Mouse (Mus musculus): Measurements from ENCODE around the gene 3100002H09Rik. TPM values are rescaled to one million over a fixed set of nuclear protein-coding genes. Genes with fewer than 3 reads are reported as not detected.

3100002H09Rik gene
- polyA plus RNA-seq (2014; fragmentation: Nextera tagmentation; extraction: Ambion mirVana): 0.61 and 0.84 TPM in 2 replicates

- WGBS: 76% methylated on average over 2 of the region's 2 CpGs
- no peak for ATAC-seq (ENCODE audit: low FRiP score, low TSS enrichment)
- Histone ChIP-seq H3K9me3 (ENCODE audit: control insufficient read depth, low read length) (no peaks in the 10 kb centered on the region), H3K36me3 (ENCODE audit: control insufficient read depth, insufficient read depth, low read length) (no peaks in the 10 kb centered on the region), H3K4me1 (ENCODE audit: control insufficient read depth, insufficient read depth, low read length) (peaks cover 16% of the 10 kb centered on the region; the same call in 1 of the 2 replicates), H3K27ac (replicated peaks; ENCODE audit: low read depth, low read length) (no peak within 1 kb of the TSS), H3K27me3 (ENCODE audit: control insufficient read depth, insufficient read depth, low read length) (no peaks in the 10 kb centered on the region), H3K9ac (replicated peaks; ENCODE audit: low read length) (no peak within 1 kb of the TSS), H3K4me3 (replicated peaks; ENCODE audit: low read depth, low read length) (no peak within 1 kb of the TSS), H3K4me2 (ENCODE audit: low read length) (no peak within 1 kb of the TSS)
- no peak for DNase-seq
Measured at GRCm38 (mm10) chr4:124610703-124611102, at the start of gene 3100002H09Rik. TSS of gene 3100002H09Rik (minus strand) at chr4:124610803.

- H3K9ac ChIP-seq (replicated peaks; ENCODE audit: low read length): peak overlapping the region; percentile 58
- DNase-seq: peak; percentile 60
- H3K9me3 ChIP-seq (ENCODE audit: control insufficient read depth, low read length): no peaks in the 10 kb centered on the region
- H3K36me3 ChIP-seq (ENCODE audit: control insufficient read depth, insufficient read depth, low read length): no peaks in the 10 kb centered on the region
- ATAC-seq (ENCODE audit: low FRiP score, low TSS enrichment): no peak
- H3K27ac ChIP-seq (replicated peaks; ENCODE audit: low read depth, low read length): peak overlapping the region; percentile 49
- peaks cover 40% of the 10 kb centered on the region for H3K27me3 ChIP-seq (ENCODE audit: control insufficient read depth, insufficient read depth, low read length)
- peaks cover 28% of the 10 kb centered on the region for H3K4me1 ChIP-seq (ENCODE audit: control insufficient read depth, insufficient read depth, low read length)
- WGBS: under 1% methylated on average over 68 of the region's 68 CpGs
- peak overlapping the region; percentile 88 for H3K4me2 ChIP-seq (ENCODE audit: low read length)
- peak overlapping the region; percentile 63 for H3K4me3 ChIP-seq (replicated peaks; ENCODE audit: low read depth, low read length)
Measured at GRCm38 (mm10) chr4:124659251-124660217, 48.9 kb upstream of the 3100002H09Rik start.

GRCm38 (mm10) chr4:124658412-124658851, 47.8 kb upstream of the 3100002H09Rik start:
- Histone ChIP-seq H3K36me3 (ENCODE audit: control insufficient read depth, insufficient read depth, low read length) (no peaks in the 10 kb centered on the region), H3K4me1 (ENCODE audit: control insufficient read depth, insufficient read depth, low read length) (peaks cover 23% of the 10 kb centered on the region), H3K9ac (replicated peaks; ENCODE audit: low read length) (peak overlapping the region; percentile 58), H3K4me3 (replicated peaks; ENCODE audit: low read depth, low read length) (peak overlapping the region; percentile 63), H3K27me3 (ENCODE audit: control insufficient read depth, insufficient read depth, low read length) (peaks cover 40% of the 10 kb centered on the region), H3K4me2 (ENCODE audit: low read length) (peak overlapping the region; percentile 88), H3K9me3 (ENCODE audit: control insufficient read depth, low read length) (no peaks in the 10 kb centered on the region), H3K27ac (replicated peaks; ENCODE audit: low read depth, low read length) (peak overlapping the region; percentile 52; the same call in 1 of the 2 replicates)
- WGBS: under 1% methylated on average over 39 of the region's 39 CpGs
- ATAC-seq (ENCODE audit: low FRiP score, low TSS enrichment) (no peak), DNase-seq (peak; percentile 69)

- Histone ChIP-seq H3K36me3 (ENCODE audit: control insufficient read depth, insufficient read depth, low read length) (no peaks in the 10 kb centered on the region), H3K4me3 (replicated peaks; ENCODE audit: low read depth, low read length) (peak overlapping the region; percentile 63), H3K9ac (replicated peaks; ENCODE audit: low read length) (peak overlapping the region; percentile 58), H3K4me1 (ENCODE audit: control insufficient read depth, insufficient read depth, low read length) (peaks cover 28% of the 10 kb centered on the region), H3K27ac (replicated peaks; ENCODE audit: low read depth, low read length) (peak overlapping the region; percentile 52), H3K4me2 (ENCODE audit: low read length) (peak overlapping the region; percentile 88), H3K9me3 (ENCODE audit: control insufficient read depth, low read length) (no peaks in the 10 kb centered on the region), H3K27me3 (ENCODE audit: control insufficient read depth, insufficient read depth, low read length) (peaks cover 40% of the 10 kb centered on the region)
- ATAC-seq (ENCODE audit: low FRiP score, low TSS enrichment) (no peak), DNase-seq (no peak)
- WGBS: under 1% methylated on average over 56 of the region's 61 CpGs
Measured at GRCm38 (mm10) chr4:124657781-124658180, 47.2 kb upstream of the 3100002H09Rik start.

- peak overlapping the region; percentile 88 for H3K4me2 ChIP-seq (ENCODE audit: low read length)
- WGBS: under 1% methylated on average over 90 of the region's 92 CpGs
- no peaks in the 10 kb centered on the region for H3K36me3 ChIP-seq (ENCODE audit: control insufficient read depth, insufficient read depth, low read length)
- no peaks in the 10 kb centered on the region for H3K9me3 ChIP-seq (ENCODE audit: control insufficient read depth, low read length)
- peaks cover 34% of the 10 kb centered on the region for H3K4me1 ChIP-seq (ENCODE audit: control insufficient read depth, insufficient read depth, low read length)
- H3K27ac ChIP-seq (replicated peaks; ENCODE audit: low read depth, low read length): peak overlapping the region; percentile 70
- H3K9ac ChIP-seq (replicated peaks; ENCODE audit: low read length): peak overlapping the region; percentile 58
- H3K4me3 ChIP-seq (replicated peaks; ENCODE audit: low read depth, low read length): peak overlapping the region; percentile 63
- DNase-seq: peak; percentile 95
- peaks cover 39% of the 10 kb centered on the region for H3K27me3 ChIP-seq (ENCODE audit: control insufficient read depth, insufficient read depth, low read length)
- peak; percentile 91 for ATAC-seq (ENCODE audit: low FRiP score, low TSS enrichment)
Measured at GRCm38 (mm10) chr4:124656854-124657650, 46.4 kb upstream of the 3100002H09Rik start.

GRCm38 (mm10) chr4:124656518-124656853, 45.9 kb upstream of the 3100002H09Rik start, which contains the start of gene Pou3f1:
TSS of gene Pou3f1 (plus strand) at chr4:124656807.
- Histone ChIP-seq H3K27ac (replicated peaks; ENCODE audit: low read depth, low read length) (peak within 1 kb of the TSS; percentile 70), H3K9ac (replicated peaks; ENCODE audit: low read length) (peak within 1 kb of the TSS; percentile 58), H3K4me1 (ENCODE audit: control insufficient read depth, insufficient read depth, low read length) (peaks cover 34% of the 10 kb centered on the region), H3K9me3 (ENCODE audit: control insufficient read depth, low read length) (no peaks in the 10 kb centered on the region), H3K4me2 (ENCODE audit: low read length) (peak within 1 kb of the TSS; percentile 88), H3K36me3 (ENCODE audit: control insufficient read depth, insufficient read depth, low read length) (no peaks in the 10 kb centered on the region), H3K4me3 (replicated peaks; ENCODE audit: low read depth, low read length) (peak within 1 kb of the TSS; percentile 63), H3K27me3 (ENCODE audit: control insufficient read depth, insufficient read depth, low read length) (peaks cover 34% of the 10 kb centered on the region)
- DNase-seq (no peak), ATAC-seq (ENCODE audit: low FRiP score, low TSS enrichment) (peak; percentile 1; the same call in 1 of the 2 replicates)
- under 1% methylated on average over 15 of the region's 15 CpGs for WGBS

GRCm38 (mm10) chr4:124652886-124653285, 42.3 kb upstream of the 3100002H09Rik start:
- H3K27ac ChIP-seq (replicated peaks; ENCODE audit: low read depth, low read length): no peak overlapping the region
- H3K9ac ChIP-seq (replicated peaks; ENCODE audit: low read length): no peak overlapping the region
- no peak for ATAC-seq (ENCODE audit: low FRiP score, low TSS enrichment)
- H3K9me3 ChIP-seq (ENCODE audit: control insufficient read depth, low read length): no peaks in the 10 kb centered on the region
- peaks cover 16% of the 10 kb centered on the region for H3K27me3 ChIP-seq (ENCODE audit: control insufficient read depth, insufficient read depth, low read length)
- H3K4me3 ChIP-seq (replicated peaks; ENCODE audit: low read depth, low read length): no peak overlapping the region
- no peaks in the 10 kb centered on the region for H3K36me3 ChIP-seq (ENCODE audit: control insufficient read depth, insufficient read depth, low read length)
- 5% methylated on average over 9 of the region's 9 CpGs for WGBS
- H3K4me2 ChIP-seq (ENCODE audit: low read length): peak overlapping the region; percentile 21
- DNase-seq: peak; percentile 50
- H3K4me1 ChIP-seq (ENCODE audit: control insufficient read depth, insufficient read depth, low read length): peaks cover 21% of the 10 kb centered on the region

- H3K27ac ChIP-seq (replicated peaks; ENCODE audit: low read depth, low read length): no peak overlapping the region
- DNase-seq (peak; percentile 41), ATAC-seq (ENCODE audit: low FRiP score, low TSS enrichment) (no peak)
- no peak overlapping the region for H3K4me2 ChIP-seq (ENCODE audit: low read length)
- H3K4me3 ChIP-seq (replicated peaks; ENCODE audit: low read depth, low read length): no peak overlapping the region
- no peak overlapping the region for H3K9ac ChIP-seq (replicated peaks; ENCODE audit: low read length)
- no peaks in the 10 kb centered on the region for H3K9me3 ChIP-seq (ENCODE audit: control insufficient read depth, low read length)
- peaks cover 8% of the 10 kb centered on the region for H3K4me1 ChIP-seq (ENCODE audit: control insufficient read depth, insufficient read depth, low read length)
- H3K36me3 ChIP-seq (ENCODE audit: control insufficient read depth, insufficient read depth, low read length): no peaks in the 10 kb centered on the region
- H3K27me3 ChIP-seq (ENCODE audit: control insufficient read depth, insufficient read depth, low read length): no peaks in the 10 kb centered on the region
- WGBS: 30% methylated on average over 5 of the region's 5 CpGs
Measured at GRCm38 (mm10) chr4:124647909-124648308, 37.3 kb upstream of the 3100002H09Rik start.

Data from midbrain, embryonic 14.5 days (tissue).